Mouse (Mus musculus): Measurements from ENCODE around the gene Zfp652. TPM values are rescaled to one million over a fixed set of nuclear protein-coding genes. Genes with fewer than 3 reads are reported as not detected.
"Not testable (repeated sequence)": the region's sequence is repeated elsewhere in the genome, so short reads cannot be mapped to it uniquely, and the experiment has no call there.

Gene Zfp652
- polyA plus RNA-seq (2015; fragmentation: Nextera tagmentation; extraction: Ambion mirVana) = 29.0 and 32.1 TPM in 2 replicates

GRCm38 (mm10) chr11:95712563-95713224, at the start of gene Zfp652:
Gene Zfp652 (plus strand): TSS chr11:95712673.
- no peaks in the 10 kb centered on the region for H3K27me3 ChIP-seq
- H3K9me3 ChIP-seq = no peaks in the 10 kb centered on the region
- peak; percentile 89 for ATAC-seq
- peaks cover 36% of the 10 kb centered on the region for H3K4me1 ChIP-seq (replicated peaks)
- peak within 1 kb of the TSS; percentile 98 for H3K27ac ChIP-seq
- peak within 1 kb of the TSS; percentile 98 for H3K9ac ChIP-seq (replicated peaks)
- no peaks in the 10 kb centered on the region for H3K36me3 ChIP-seq
- peak within 1 kb of the TSS; percentile 95 for H3K4me3 ChIP-seq (replicated peaks)
- WGBS = under 1% methylated on average over 22 of the region's 103 CpGs
- H3K4me2 ChIP-seq (replicated peaks) = peak within 1 kb of the TSS; percentile 88

- Histone ChIP-seq H3K9me3 (no peaks in the 10 kb centered on the region), H3K4me1 (replicated peaks) (peaks cover 12% of the 10 kb centered on the region), H3K27ac (no peak within 1 kb of the TSS), H3K36me3 (peaks cover 26% of the 10 kb centered on the region), H3K9ac (replicated peaks) (peak within 1 kb of the TSS; percentile 80), H3K4me3 (replicated peaks) (peak within 1 kb of the TSS; percentile 82), H3K27me3 (no peaks in the 10 kb centered on the region), H3K4me2 (replicated peaks) (peak within 1 kb of the TSS; percentile 95)
- WGBS = 2% methylated on average over 25 of the region's 25 CpGs
- peak; percentile 98 for ATAC-seq
These were observed 45.8 kb upstream of the Zfp652 start, which contains the start of gene Phb for GRCm38 (mm10) chr11:95666529-95667149. Gene Phb (plus strand): TSS chr11:95666957.

GRCm38 (mm10) chr11:95667177-95667576, 45.3 kb upstream of the Zfp652 start:
- WGBS = 3% methylated on average over 11 of the region's 11 CpGs
- peak; percentile 17 for ATAC-seq

GRCm38 (mm10) chr11:95668086-95668485, 44.4 kb upstream of the Zfp652 start:
- not testable (repeated sequence) for H3K27ac ChIP-seq; H3K9me3 ChIP-seq; H3K9ac ChIP-seq (replicated peaks); ATAC-seq; H3K27me3 ChIP-seq
- Histone ChIP-seq H3K4me1 (replicated peaks) (peaks cover 12% of the 10 kb centered on the region), H3K4me3 (replicated peaks) (peak overlapping the region; percentile 82; the same call in 1 of the 2 replicates), H3K4me2 (replicated peaks) (peak overlapping the region; percentile 95; the same call in 1 of the 2 replicates), H3K36me3 (peaks cover 38% of the 10 kb centered on the region)
- WGBS = 94% methylated on average over 7 of the region's 7 CpGs

More at GRCm38 (mm10) chr11:95667177-95667576, 45.3 kb upstream of the Zfp652 start:
- no peaks in the 10 kb centered on the region for H3K27me3 ChIP-seq
- H3K9me3 ChIP-seq = no peaks in the 10 kb centered on the region
- peaks cover 12% of the 10 kb centered on the region for H3K4me1 ChIP-seq (replicated peaks)
- H3K27ac ChIP-seq = no peak overlapping the region
- peak overlapping the region; percentile 80 for H3K9ac ChIP-seq (replicated peaks)
- H3K36me3 ChIP-seq = peaks cover 32% of the 10 kb centered on the region
- peak overlapping the region; percentile 82 for H3K4me3 ChIP-seq (replicated peaks)
- H3K4me2 ChIP-seq (replicated peaks) = peak overlapping the region; percentile 95

GRCm38 (mm10) chr11:95675498-95675897, 37.0 kb upstream of the Zfp652 start:
- Histone ChIP-seq H3K27me3 (no peaks in the 10 kb centered on the region), H3K9me3 (no peaks in the 10 kb centered on the region), H3K4me1 (replicated peaks) (peaks cover 5% of the 10 kb centered on the region; the same call in 1 of the 2 replicates), H3K4me2 (replicated peaks) (no peak overlapping the region), H3K36me3 (peaks cover 83% of the 10 kb centered on the region), H3K27ac (0 out of 2 replicates have a peak overlapping the region, but pooled peaks have one; percentile 12), H3K4me3 (replicated peaks) (no peak overlapping the region), H3K9ac (replicated peaks) (no peak overlapping the region)
- no peak for ATAC-seq
- WGBS = 89% methylated on average over 14 of the region's 14 CpGs

- 23% methylated on average over 6 of the region's 6 CpGs for WGBS
- Histone ChIP-seq H3K9ac (replicated peaks) (peak overlapping the region; percentile 25; the same call in 1 of the 2 replicates), H3K4me2 (replicated peaks) (no peak overlapping the region), H3K4me3 (replicated peaks) (no peak overlapping the region), H3K36me3 (peaks cover 83% of the 10 kb centered on the region), H3K4me1 (replicated peaks) (peaks cover 5% of the 10 kb centered on the region; the same call in 1 of the 2 replicates), H3K27ac (peak overlapping the region; percentile 12; the same call in 1 of the 2 replicates), H3K9me3 (no peaks in the 10 kb centered on the region), H3K27me3 (no peaks in the 10 kb centered on the region)
- ATAC-seq = peak; percentile 67; the same call in 1 of the 2 replicates
These were observed 36.2 kb upstream of the Zfp652 start for GRCm38 (mm10) chr11:95676307-95676706.

GRCm38 (mm10) chr11:95677925-95678701, 34.4 kb upstream of the Zfp652 start:
- no peak overlapping the region for H3K4me3 ChIP-seq (replicated peaks)
- H3K36me3 ChIP-seq = peaks cover 79% of the 10 kb centered on the region
- H3K4me1 ChIP-seq (replicated peaks) = peaks cover 5% of the 10 kb centered on the region; the same call in 1 of the 2 replicates
- no peak for ATAC-seq
- H3K4me2 ChIP-seq (replicated peaks) = no peak overlapping the region
- no peaks in the 10 kb centered on the region for H3K9me3 ChIP-seq
- H3K9ac ChIP-seq (replicated peaks) = no peak overlapping the region
- 93% methylated on average over 14 of the region's 14 CpGs for WGBS
- H3K27me3 ChIP-seq = no peaks in the 10 kb centered on the region
- no peak overlapping the region for H3K27ac ChIP-seq

- no peaks in the 10 kb centered on the region for H3K4me1 ChIP-seq (replicated peaks)
- no peak overlapping the region for H3K9ac ChIP-seq (replicated peaks)
- H3K4me3 ChIP-seq (replicated peaks) = no peak overlapping the region
- H3K36me3 ChIP-seq = peaks cover 50% of the 10 kb centered on the region
- H3K27ac ChIP-seq = no peak overlapping the region
- no peaks in the 10 kb centered on the region for H3K27me3 ChIP-seq
- H3K4me2 ChIP-seq (replicated peaks) = no peak overlapping the region
- H3K9me3 ChIP-seq = no peaks in the 10 kb centered on the region
- WGBS = 74% methylated on average over 9 of the region's 9 CpGs
- ATAC-seq = no peak
These were observed 30.4 kb upstream of the Zfp652 start for GRCm38 (mm10) chr11:95681995-95682601.

GRCm38 (mm10) chr11:95682946-95683345, 29.5 kb upstream of the Zfp652 start:
- H3K9ac ChIP-seq (replicated peaks) = no peak overlapping the region
- no peak overlapping the region for H3K27ac ChIP-seq
- H3K9me3 ChIP-seq = no peaks in the 10 kb centered on the region
- no peaks in the 10 kb centered on the region for H3K27me3 ChIP-seq
- 88% methylated on average over 3 of the region's 3 CpGs for WGBS
- no peaks in the 10 kb centered on the region for H3K4me1 ChIP-seq (replicated peaks)
- no peak overlapping the region for H3K4me3 ChIP-seq (replicated peaks)
- peaks cover 42% of the 10 kb centered on the region for H3K36me3 ChIP-seq
- no peak for ATAC-seq
- H3K4me2 ChIP-seq (replicated peaks) = no peak overlapping the region

GRCm38 (mm10) chr11:95686031-95686430, 26.4 kb upstream of the Zfp652 start:
- Histone ChIP-seq H3K4me2 (replicated peaks) (no peak overlapping the region), H3K27ac (no peak overlapping the region), H3K9ac (replicated peaks) (no peak overlapping the region), H3K9me3 (no peaks in the 10 kb centered on the region), H3K4me3 (replicated peaks) (no peak overlapping the region), H3K4me1 (replicated peaks) (no peaks in the 10 kb centered on the region), H3K27me3 (no peaks in the 10 kb centered on the region), H3K36me3 (peaks cover 14% of the 10 kb centered on the region)
- 7% methylated on average over 4 of the region's 4 CpGs for WGBS
- no peak for ATAC-seq

GRCm38 (mm10) chr11:95687084-95687656, 25.3 kb upstream of the Zfp652 start:
- Histone ChIP-seq H3K9ac (replicated peaks) (no peak overlapping the region), H3K4me3 (replicated peaks) (no peak overlapping the region), H3K36me3 (peaks cover 2% of the 10 kb centered on the region), H3K4me1 (replicated peaks) (no peaks in the 10 kb centered on the region), H3K27me3 (no peaks in the 10 kb centered on the region), H3K4me2 (replicated peaks) (no peak overlapping the region), H3K27ac (no peak overlapping the region), H3K9me3 (no peaks in the 10 kb centered on the region)
- ATAC-seq = no peak
- WGBS = 39% methylated on average over 11 of the region's 11 CpGs
